Mouse (Mus musculus): ENCODE results near the gene Slc16a6. TPM values are rescaled to one million over a fixed set of nuclear protein-coding genes. Genes with fewer than 3 reads are reported as not detected.

Gene Slc16a6
- total and polyA plus RNA-seq, 2 experiments from 2014 or later: 8.2 to 11.9 TPM

GRCm38 (mm10) chr11:109491844-109492243, 18.4 kb upstream of the Slc16a6 start:
- Histone ChIP-seq H3K27ac (ENCODE audit: low read depth) (no peak overlapping the region), H3K9me3 (replicated peaks; ENCODE audit: control insufficient read depth, low read length) (no peaks in the 10 kb centered on the region), H3K4me3 (ENCODE audit: low read depth, low read length) (no peak overlapping the region), H3K4me1 (ENCODE audit: control insufficient read depth, insufficient read depth) (peaks cover 18% of the 10 kb centered on the region), H3K27me3 (ENCODE audit: control insufficient read depth, insufficient read depth, low read length) (no peaks in the 10 kb centered on the region), H3K9ac (replicated peaks; ENCODE audit: low read depth, low read length) (no peak overlapping the region), H3K4me2 (ENCODE audit: low read depth, low read length) (no peak overlapping the region), H3K36me3 (replicated peaks; ENCODE audit: control insufficient read depth, insufficient read depth, low read length) (no peaks in the 10 kb centered on the region)
- no peak for TF ChIP-seq CTCF (IDR thresholded peaks at IDR 0.05; ENCODE audit: low read depth)
- no peak for TF ChIP-seq EP300 (IDR thresholded peaks at IDR 0.05; ENCODE audit: low read depth)
- WGBS: 68% methylated on average over 4 of the region's 4 CpGs
- DNase-seq (ENCODE audit: low spot score) (no peak), ATAC-seq (ENCODE audit: insufficient read depth, low read depth) (no peak)

GRCm38 (mm10) chr11:109489763-109490162, 16.4 kb upstream of the Slc16a6 start:
- 81% methylated on average over 2 of the region's 2 CpGs for WGBS
- H3K9me3 ChIP-seq (replicated peaks; ENCODE audit: control insufficient read depth, low read length): no peaks in the 10 kb centered on the region
- no peak overlapping the region for H3K4me2 ChIP-seq (ENCODE audit: low read depth, low read length)
- H3K27me3 ChIP-seq (ENCODE audit: control insufficient read depth, insufficient read depth, low read length): no peaks in the 10 kb centered on the region
- TF ChIP-seq CTCF (IDR thresholded peaks at IDR 0.05; ENCODE audit: low read depth) (no peak), EP300 (IDR thresholded peaks at IDR 0.05; ENCODE audit: low read depth) (no peak)
- H3K36me3 ChIP-seq (replicated peaks; ENCODE audit: control insufficient read depth, insufficient read depth, low read length): no peaks in the 10 kb centered on the region
- 0 out of 2 replicates have a peak, but pooled peaks cover 2% of the 10 kb centered on the region for H3K4me1 ChIP-seq (ENCODE audit: control insufficient read depth, insufficient read depth)
- ATAC-seq (ENCODE audit: insufficient read depth, low read depth): no peak
- H3K9ac ChIP-seq (replicated peaks; ENCODE audit: low read depth, low read length): no peak overlapping the region
- no peak overlapping the region for H3K4me3 ChIP-seq (ENCODE audit: low read depth, low read length)
- no peak for DNase-seq (ENCODE audit: low spot score)
- H3K27ac ChIP-seq (ENCODE audit: low read depth): no peak overlapping the region

GRCm38 (mm10) chr11:109487991-109488684, 14.7 kb upstream of the Slc16a6 start:
- no peak overlapping the region for H3K4me2 ChIP-seq (ENCODE audit: low read depth, low read length)
- no peak overlapping the region for H3K9ac ChIP-seq (replicated peaks; ENCODE audit: low read depth, low read length)
- H3K27me3 ChIP-seq (ENCODE audit: control insufficient read depth, insufficient read depth, low read length): no peaks in the 10 kb centered on the region
- H3K27ac ChIP-seq (ENCODE audit: low read depth): no peak overlapping the region
- WGBS: 79% methylated on average over 10 of the region's 10 CpGs
- no peaks in the 10 kb centered on the region for H3K4me1 ChIP-seq (ENCODE audit: control insufficient read depth, insufficient read depth)
- H3K36me3 ChIP-seq (replicated peaks; ENCODE audit: control insufficient read depth, insufficient read depth, low read length): no peaks in the 10 kb centered on the region
- ATAC-seq (ENCODE audit: insufficient read depth, low read depth): no peak
- TF ChIP-seq EP300 (IDR thresholded peaks at IDR 0.05; ENCODE audit: low read depth) (no peak), CTCF (IDR thresholded peaks at IDR 0.05; ENCODE audit: low read depth) (no peak)
- DNase-seq (ENCODE audit: low spot score): no peak
- H3K9me3 ChIP-seq (replicated peaks; ENCODE audit: control insufficient read depth, low read length): no peaks in the 10 kb centered on the region
- no peak overlapping the region for H3K4me3 ChIP-seq (ENCODE audit: low read depth, low read length)

- no peaks in the 10 kb centered on the region for H3K9me3 ChIP-seq (replicated peaks; ENCODE audit: control insufficient read depth, low read length)
- no peak for DNase-seq (ENCODE audit: low spot score)
- 55% methylated on average over 1 of the region's 1 CpGs for WGBS
- H3K4me3 ChIP-seq (ENCODE audit: low read depth, low read length): no peak overlapping the region
- H3K9ac ChIP-seq (replicated peaks; ENCODE audit: low read depth, low read length): no peak overlapping the region
- H3K27ac ChIP-seq (ENCODE audit: low read depth): no peak overlapping the region
- H3K36me3 ChIP-seq (replicated peaks; ENCODE audit: control insufficient read depth, insufficient read depth, low read length): no peaks in the 10 kb centered on the region
- no peaks in the 10 kb centered on the region for H3K4me1 ChIP-seq (ENCODE audit: control insufficient read depth, insufficient read depth)
- no peak for TF ChIP-seq EP300 (IDR thresholded peaks at IDR 0.05; ENCODE audit: low read depth)
- TF ChIP-seq CTCF (IDR thresholded peaks at IDR 0.05; ENCODE audit: low read depth): no peak
- ATAC-seq (ENCODE audit: insufficient read depth, low read depth): no peak
- no peak overlapping the region for H3K4me2 ChIP-seq (ENCODE audit: low read depth, low read length)
- H3K27me3 ChIP-seq (ENCODE audit: control insufficient read depth, insufficient read depth, low read length): no peaks in the 10 kb centered on the region
These were observed 13.7 kb upstream of the Slc16a6 start for GRCm38 (mm10) chr11:109487111-109487510.

- Histone ChIP-seq H3K9ac (replicated peaks; ENCODE audit: low read depth, low read length) (no peak overlapping the region), H3K4me2 (ENCODE audit: low read depth, low read length) (no peak overlapping the region), H3K9me3 (replicated peaks; ENCODE audit: control insufficient read depth, low read length) (no peaks in the 10 kb centered on the region), H3K4me1 (ENCODE audit: control insufficient read depth, insufficient read depth) (no peaks in the 10 kb centered on the region), H3K36me3 (replicated peaks; ENCODE audit: control insufficient read depth, insufficient read depth, low read length) (no peaks in the 10 kb centered on the region), H3K4me3 (ENCODE audit: low read depth, low read length) (no peak overlapping the region), H3K27me3 (ENCODE audit: control insufficient read depth, insufficient read depth, low read length) (no peaks in the 10 kb centered on the region), H3K27ac (ENCODE audit: low read depth) (no peak overlapping the region)
- WGBS: 80% methylated on average over 15 of the region's 15 CpGs
- TF ChIP-seq CTCF (IDR thresholded peaks at IDR 0.05; ENCODE audit: low read depth) (no peak), EP300 (IDR thresholded peaks at IDR 0.05; ENCODE audit: low read depth) (no peak)
- ATAC-seq (ENCODE audit: insufficient read depth, low read depth): no peak
- DNase-seq (ENCODE audit: low spot score): no peak
These were observed 12.1 kb upstream of the Slc16a6 start for GRCm38 (mm10) chr11:109485398-109486045.
